Mouse (Mus musculus) MEL (cell line): ENCODE data around the gene Foxn4.

Experiments
- CTCF ChIP-seq, 3 experiments: IDR thresholded peaks in 2 of 3; conservative IDR thresholded peaks in 1 of 3; 2 replicates each; pipeline ENCODE4 v1.5.1; 2011 to 2012; ENCODE audit warnings: low read length in 3 of 3, low read depth in 2 of 3, mild to moderate bottlenecking in 2 of 3, improper control_type of control experiment in 1 of 3, inconsistent platforms in 1 of 3, mixed read lengths in 1 of 3, moderate library complexity in 1 of 3; ENCODE audit not compliant: control insufficient read depth in 1 of 3, insufficient read depth in 1 of 3, poor library complexity in 1 of 3, severe bottlenecking in 1 of 3
- NRF1 ChIP-seq: IDR thresholded peaks from 2 replicates; pipeline ENCODE4 v1.6.1; 2014; ENCODE audit warnings: low read depth, mild to moderate bottlenecking, inconsistent platforms, low read length, improper control_type of control experiment, moderate library complexity; ENCODE audit not compliant: poor library complexity, insufficient read depth, severe bottlenecking
- POLR2A ChIP-seq, 2 experiments: IDR thresholded peaks; 2 replicates each; pipeline ENCODE4 v1.6.1; 2011 to 2012; ENCODE audit warnings: low read length in 2 of 2, mild to moderate bottlenecking in 2 of 2, control low read depth in 1 of 2, improper control_type of control experiment in 1 of 2, low read depth in 1 of 2, moderate library complexity in 1 of 2; ENCODE audit not compliant: control insufficient read depth in 1 of 2, insufficient read depth in 1 of 2, poor library complexity in 1 of 2

DNA sequence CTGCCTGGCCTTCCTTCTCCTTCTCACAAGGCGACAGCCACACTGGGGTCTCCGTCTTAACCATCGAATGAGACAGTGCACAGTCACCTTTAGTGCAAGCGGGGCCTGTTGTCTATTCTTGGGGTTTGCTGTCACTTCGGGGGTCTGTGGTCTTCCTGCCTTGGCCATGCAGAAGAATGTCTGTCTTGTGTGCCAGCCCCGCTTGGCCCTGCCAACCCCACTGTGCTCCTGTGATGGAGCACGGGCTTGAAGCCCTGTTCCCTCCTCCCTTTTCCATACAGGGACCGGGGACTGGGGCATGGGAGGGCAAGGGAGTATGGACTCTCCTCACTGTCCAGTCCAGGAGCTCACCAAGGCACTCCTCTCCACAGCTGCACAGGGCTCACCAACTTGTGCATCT lies 8.8 kb downstream of the Foxn4 start:
- no peak for TF ChIP-seq CTCF (IDR thresholded peaks at IDR 0.05 in 2 of 3, conservative IDR thresholded peaks at IDR 0.05 in 1 of 3; ENCODE audit: control insufficient read depth in 1 of 3, insufficient read depth in 1 of 3, low read depth in 2 of 3, low read length in 3 of 3, poor library complexity in 1 of 3, severe bottlenecking in 1 of 3)
- TF ChIP-seq NRF1: no peak
- no peak for TF ChIP-seq POLR2A (IDR thresholded peaks at IDR 0.05; ENCODE audit: control insufficient read depth in 1 of 2, insufficient read depth in 1 of 2, low read depth in 1 of 2, low read length in 2 of 2, poor library complexity in 1 of 2)
